Mouse (Mus musculus) ES-E14 (cell line): ENCODE results near the gene Fau. TPM values are rescaled to one million over a fixed set of nuclear protein-coding genes. Genes with fewer than 3 reads are reported as not detected.

Experiments used
- DNase-seq: peaks from one replicate; pipeline ENCODE4 v3.0.0-alpha.2; 2013; ENCODE audit warnings: low read depth, low spot score
- H3K27ac ChIP-seq: 2 replicates; pipeline ENCODE4 v1.5.1; 2012; ENCODE audit warnings: low read depth, mild to moderate bottlenecking, low read length, moderate library complexity, mixed read lengths; ENCODE audit not compliant: poor library complexity, insufficient read depth, severe bottlenecking
- H3K36me3 ChIP-seq: 2 replicates; pipeline ENCODE4 v1.6.1; 2012; ENCODE audit warnings: mild to moderate bottlenecking, low read length, moderate library complexity, mixed read lengths; ENCODE audit not compliant: control insufficient read depth, poor library complexity, insufficient read depth, severe bottlenecking
- H3K4me1 ChIP-seq, 2 experiments: fragments of 150-350 bp in 1 of 2; sonication (generic) in 1 of 2; 2 replicates each; pipeline ENCODE4 v1.6.1; 2012; ENCODE audit warnings: low read length in 2 of 2, mild to moderate bottlenecking in 1 of 2, mixed read lengths in 1 of 2; ENCODE audit not compliant: control insufficient read depth in 2 of 2, insufficient read depth in 2 of 2, poor library complexity in 1 of 2
- H3K4me3 ChIP-seq, 2 experiments: fragments of 150-350 bp in 1 of 2; sonication (generic) in 1 of 2; 2 replicates each; pipeline ENCODE4 v1.5.1; 2012; ENCODE audit warnings: low read length in 2 of 2, low read depth in 1 of 2, mild to moderate bottlenecking in 1 of 2, mixed read lengths in 1 of 2; ENCODE audit not compliant: insufficient read depth in 1 of 2, poor library complexity in 1 of 2, severe bottlenecking in 1 of 2
- H3K9ac ChIP-seq: 2 replicates; pipeline ENCODE4 v1.6.1; 2012; ENCODE audit warnings: low read depth, mild to moderate bottlenecking, low read length, mixed read lengths; ENCODE audit not compliant: poor library complexity, insufficient read depth, severe bottlenecking
- H3K9me3 ChIP-seq: fragments of 150-350 bp; sonication (generic); 2 replicates; pipeline ENCODE4 v1.6.1; 2012; ENCODE audit warnings: low read depth, mild to moderate bottlenecking, low read length; ENCODE audit not compliant: control insufficient read depth, insufficient read depth
- CHD2 ChIP-seq: IDR thresholded peaks from 2 replicates; pipeline ENCODE4 v1.6.1; 2014; ENCODE audit warnings: mild to moderate bottlenecking, low read depth, low read length, inconsistent platforms
- HCFC1 ChIP-seq: IDR thresholded peaks from 2 replicates; pipeline ENCODE4 v1.6.1; 2012; ENCODE audit warnings: low read length, inconsistent platforms, borderline replicate concordance; ENCODE audit not compliant: insufficient read depth
- MAFK ChIP-seq: IDR thresholded peaks from 2 replicates; pipeline ENCODE4 v1.6.1; 2014; ENCODE audit warnings: mild to moderate bottlenecking, low read depth, low read length, inconsistent platforms; ENCODE audit not compliant: insufficient read depth
- ZC3H11A ChIP-seq: IDR thresholded peaks from 2 replicates; pipeline ENCODE4 v1.6.1; 2012; ENCODE audit warnings: low read depth, mild to moderate bottlenecking, inconsistent platforms, low read length, borderline replicate concordance
- ZNF384 ChIP-seq: IDR thresholded peaks from 2 replicates; pipeline ENCODE4 v1.6.1; 2012; ENCODE audit warnings: low read depth, low read length, inconsistent platforms
- in situ Hi-C, 2 experiments: fragments of 600-800 bp; cut with MboI; formaldehyde crosslinking; loops; one replicate each; pipeline ENCODE4 v1.15.1; 2025; ENCODE audit warnings: low sequenced_read_pairs in 2 of 2, inconsistent platforms in 1 of 2; ENCODE audit not compliant: unreplicated experiment in 2 of 2
- total RNA-seq: library from RNA; depleted of rRNA; stranded (reverse); fragments of 300-350 nt; gene quantifications from 2 replicates; pipeline ENCODE4 v1.2.3, GENCODE M21; 2012

Gene Fau
- total RNA-seq, 1 experiment, result 1,510 TPM

- Histone ChIP-seq H3K4me1 (peaks cover 0 to 12% of the 10 kb centered on the region in 2 experiments; a peak in 1 of 4 replicates), H3K27ac (no peak overlapping the region), H3K36me3 (peaks cover 3% of the 10 kb centered on the region; the same call in 1 of the 2 replicates), H3K4me3 (peak overlapping the region; percentile 41 to 65), H3K9ac (peak overlapping the region; percentile 33), H3K9me3 (no peaks in the 10 kb centered on the region)
- DNase-seq, result no peak
- TF ChIP-seq ZNF384 (no peak), ZC3H11A (no peak), MAFK (no peak), HCFC1 (no peak), CHD2 (no peak)
- in situ Hi-C loops, result no loop called here
These were observed 13.6 kb downstream of the Fau start for GRCm38 (mm10) chr19:6071261-6071660.

- Histone ChIP-seq H3K4me1 (peaks cover 1 to 6% of the 10 kb centered on the region in 2 experiments; a peak in 1 of 4 replicates), H3K4me3 (no peak overlapping the region), H3K9me3 (no peaks in the 10 kb centered on the region), H3K9ac (no peak overlapping the region), H3K27ac (no peak overlapping the region), H3K36me3 (peaks cover 3% of the 10 kb centered on the region; the same call in 1 of the 2 replicates)
- in situ Hi-C loops, result no loop called here
- DNase-seq, result no peak
- TF ChIP-seq ZC3H11A (no peak), HCFC1 (no peak), MAFK (no peak), CHD2 (no peak), ZNF384 (no peak)
These were observed 16.2 kb downstream of the Fau start for GRCm38 (mm10) chr19:6073889-6074288.

GRCm38 (mm10) chr19:6076564-6077393 is 19.1 kb downstream of the Fau start, which contains the start of gene Vps51:
TSS of gene Vps51 (minus strand) at chr19:6077231.
- TF ChIP-seq HCFC1 (peak; percentile 89), ZC3H11A (no peak), MAFK (no peak), CHD2 (peak; percentile 87), ZNF384 (peak; percentile 53; the same call in 1 of the 2 replicates)
- Histone ChIP-seq H3K36me3 (peaks cover 11% of the 10 kb centered on the region; the same call in 1 of the 2 replicates), H3K4me3 (peak within 1 kb of the TSS; percentile 95 to 99), H3K27ac (peak within 1 kb of the TSS; percentile 93), H3K9me3 (no peaks in the 10 kb centered on the region), H3K4me1 (peaks cover 1 to 2% of the 10 kb centered on the region in 2 experiments; a peak in 1 of 4 replicates), H3K9ac (peak within 1 kb of the TSS; percentile 98)
- DNase-seq, result peak; percentile 91
- in situ Hi-C loops, result no loop called here

- Histone ChIP-seq H3K4me3 (no peak within 1 kb of the TSS), H3K9me3 (no peaks in the 10 kb centered on the region), H3K36me3 (peaks cover 18% of the 10 kb centered on the region), H3K9ac (no peak within 1 kb of the TSS), H3K4me1 (peaks cover 1 to 5% of the 10 kb centered on the region in 2 experiments; a peak in 1 of 4 replicates), H3K27ac (no peak within 1 kb of the TSS)
- in situ Hi-C loops, result no loop called here
- no peak for TF ChIP-seq ZNF384
- no peak for TF ChIP-seq HCFC1
- TF ChIP-seq MAFK, result no peak
- no peak for TF ChIP-seq CHD2
- TF ChIP-seq ZC3H11A, result no peak
- no peak for DNase-seq
These were observed 22.4 kb downstream of the Fau start, which contains the start of gene Tmem262 for GRCm38 (mm10) chr19:6079983-6080480. TSS of gene Tmem262 (plus strand) at chr19:6080033.
